Mouse (Mus musculus): ENCODE results near the gene Mmp2. TPM values are rescaled to one million over a fixed set of nuclear protein-coding genes. Genes with fewer than 3 reads are reported as not detected.

Mmp2 gene
- polyA plus RNA-seq, 1 experiment from 2014 or later: 288 TPM

GRCm38 (mm10) chr8:92815661-92816060, 11.4 kb upstream of the Mmp2 start:
- Histone ChIP-seq H3K36me3 (no peaks in the 10 kb centered on the region), H3K9me3 (no peaks in the 10 kb centered on the region), H3K4me1 (0 out of 2 replicates have a peak, but pooled peaks cover 2% of the 10 kb centered on the region), H3K4me2 (no peak overlapping the region), H3K27ac (no peak overlapping the region), H3K27me3 (0 out of 2 replicates have a peak, but pooled peaks cover 2% of the 10 kb centered on the region), H3K4me3 (no peak overlapping the region), H3K9ac (no peak overlapping the region)
- no peak for ATAC-seq (ENCODE audit: insufficient number of reproducible peaks, low FRiP score, low TSS enrichment, low read depth)
- 79% methylated on average over 5 of the region's 5 CpGs for WGBS

GRCm38 (mm10) chr8:92817928-92818818, 8.9 kb upstream of the Mmp2 start:
- H3K4me2 ChIP-seq: no peak overlapping the region
- H3K27ac ChIP-seq: no peak overlapping the region
- WGBS: 18% methylated on average over 6 of the region's 6 CpGs
- no peak overlapping the region for H3K9ac ChIP-seq
- 0 out of 2 replicates have a peak, but pooled peaks cover 2% of the 10 kb centered on the region for H3K4me1 ChIP-seq
- peak; percentile 70 for ATAC-seq (ENCODE audit: insufficient number of reproducible peaks, low FRiP score, low TSS enrichment, low read depth)
- H3K27me3 ChIP-seq: 0 out of 2 replicates have a peak, but pooled peaks cover 2% of the 10 kb centered on the region
- no peaks in the 10 kb centered on the region for H3K36me3 ChIP-seq
- H3K4me3 ChIP-seq: no peak overlapping the region
- H3K9me3 ChIP-seq: no peaks in the 10 kb centered on the region

GRCm38 (mm10) chr8:92821151-92821550, 5.9 kb upstream of the Mmp2 start:
- Histone ChIP-seq H3K27ac (no peak overlapping the region), H3K4me3 (no peak overlapping the region), H3K9ac (no peak overlapping the region), H3K27me3 (0 out of 2 replicates have a peak, but pooled peaks cover 2% of the 10 kb centered on the region), H3K4me2 (no peak overlapping the region), H3K9me3 (no peaks in the 10 kb centered on the region), H3K36me3 (no peaks in the 10 kb centered on the region), H3K4me1 (peaks cover 8% of the 10 kb centered on the region)
- ATAC-seq (ENCODE audit: insufficient number of reproducible peaks, low FRiP score, low TSS enrichment, low read depth): no peak

GRCm38 (mm10) chr8:92822386-92822785, 4.7 kb upstream of the Mmp2 start:
- peaks cover 20% of the 10 kb centered on the region for H3K4me1 ChIP-seq
- no peak overlapping the region for H3K4me2 ChIP-seq
- H3K36me3 ChIP-seq: no peaks in the 10 kb centered on the region
- 0 out of 2 replicates have a peak, but pooled peaks cover 2% of the 10 kb centered on the region for H3K27me3 ChIP-seq
- no peak for ATAC-seq (ENCODE audit: insufficient number of reproducible peaks, low FRiP score, low TSS enrichment, low read depth)
- H3K27ac ChIP-seq: no peak overlapping the region
- no peak overlapping the region for H3K9ac ChIP-seq
- no peaks in the 10 kb centered on the region for H3K9me3 ChIP-seq
- H3K4me3 ChIP-seq: no peak overlapping the region
- WGBS: 67% methylated on average over 5 of the region's 5 CpGs

GRCm38 (mm10) chr8:92825991-92826390, 1.1 kb upstream of the Mmp2 start:
- WGBS: 26% methylated on average over 4 of the region's 4 CpGs
- H3K9ac ChIP-seq: no peak overlapping the region
- no peak overlapping the region for H3K4me2 ChIP-seq
- peaks cover 8% of the 10 kb centered on the region; the same call in 1 of the 2 replicates for H3K36me3 ChIP-seq
- no peak overlapping the region for H3K4me3 ChIP-seq
- H3K27me3 ChIP-seq: no peaks in the 10 kb centered on the region
- H3K4me1 ChIP-seq: peaks cover 34% of the 10 kb centered on the region
- peak overlapping the region; percentile 28; the same call in 1 of the 2 replicates for H3K27ac ChIP-seq
- no peak for ATAC-seq (ENCODE audit: insufficient number of reproducible peaks, low FRiP score, low TSS enrichment, low read depth)
- no peaks in the 10 kb centered on the region for H3K9me3 ChIP-seq

GRCm38 (mm10) chr8:92828251-92828743, 1.2 kb downstream of the Mmp2 start:
- Histone ChIP-seq H3K4me3 (peak overlapping the region; percentile 54), H3K27ac (peak overlapping the region; percentile 92), H3K9me3 (no peaks in the 10 kb centered on the region), H3K4me1 (peaks cover 34% of the 10 kb centered on the region), H3K27me3 (no peaks in the 10 kb centered on the region), H3K4me2 (peak overlapping the region; percentile 79), H3K36me3 (peaks cover 27% of the 10 kb centered on the region), H3K9ac (no peak overlapping the region)
- ATAC-seq (ENCODE audit: insufficient number of reproducible peaks, low FRiP score, low TSS enrichment, low read depth): 0 out of 2 replicates have a peak, but pooled peaks have one; percentile 46
- 8% methylated on average over 15 of the region's 15 CpGs for WGBS

- Histone ChIP-seq H3K9me3 (no peaks in the 10 kb centered on the region), H3K27ac (no peak overlapping the region), H3K36me3 (peaks cover 76% of the 10 kb centered on the region), H3K4me2 (no peak overlapping the region), H3K27me3 (no peaks in the 10 kb centered on the region), H3K4me3 (no peak overlapping the region), H3K9ac (no peak overlapping the region), H3K4me1 (peaks cover 9% of the 10 kb centered on the region)
- no peak for ATAC-seq (ENCODE audit: insufficient number of reproducible peaks, low FRiP score, low TSS enrichment, low read depth)
- WGBS: 56% methylated on average over 5 of the region's 5 CpGs
Observed at GRCm38 (mm10) chr8:92834065-92834731, 7.1 kb downstream of the Mmp2 start.

- no peak overlapping the region for H3K9ac ChIP-seq
- peaks cover 83% of the 10 kb centered on the region for H3K36me3 ChIP-seq
- no peaks in the 10 kb centered on the region for H3K9me3 ChIP-seq
- H3K27ac ChIP-seq: no peak overlapping the region
- no peak overlapping the region for H3K4me2 ChIP-seq
- H3K4me1 ChIP-seq: peaks cover 6% of the 10 kb centered on the region
- H3K4me3 ChIP-seq: no peak overlapping the region
- no peaks in the 10 kb centered on the region for H3K27me3 ChIP-seq
- WGBS: 73% methylated on average over 11 of the region's 11 CpGs
- ATAC-seq (ENCODE audit: insufficient number of reproducible peaks, low FRiP score, low TSS enrichment, low read depth): peak; percentile 17; the same call in 1 of the 2 replicates
Observed at GRCm38 (mm10) chr8:92834786-92835500, 7.9 kb downstream of the Mmp2 start.

- no peak for ATAC-seq (ENCODE audit: insufficient number of reproducible peaks, low FRiP score, low TSS enrichment, low read depth)
- peaks cover 6% of the 10 kb centered on the region for H3K4me1 ChIP-seq
- H3K9ac ChIP-seq: no peak overlapping the region
- no peak overlapping the region for H3K27ac ChIP-seq
- H3K27me3 ChIP-seq: no peaks in the 10 kb centered on the region
- H3K4me2 ChIP-seq: no peak overlapping the region
- no peaks in the 10 kb centered on the region for H3K9me3 ChIP-seq
- WGBS: 94% methylated on average over 11 of the region's 11 CpGs
- peaks cover 86% of the 10 kb centered on the region for H3K36me3 ChIP-seq
- H3K4me3 ChIP-seq: no peak overlapping the region
Observed at GRCm38 (mm10) chr8:92835901-92836300, 8.8 kb downstream of the Mmp2 start.

- H3K36me3 ChIP-seq: peaks cover 76% of the 10 kb centered on the region
- no peaks in the 10 kb centered on the region for H3K9me3 ChIP-seq
- 69% methylated on average over 3 of the region's 3 CpGs for WGBS
- no peaks in the 10 kb centered on the region for H3K27me3 ChIP-seq
- peaks cover 6% of the 10 kb centered on the region for H3K4me1 ChIP-seq
- no peak for ATAC-seq (ENCODE audit: insufficient number of reproducible peaks, low FRiP score, low TSS enrichment, low read depth)
- H3K9ac ChIP-seq: no peak overlapping the region
- H3K4me2 ChIP-seq: no peak overlapping the region
- H3K27ac ChIP-seq: no peak overlapping the region
- H3K4me3 ChIP-seq: no peak overlapping the region
Observed at GRCm38 (mm10) chr8:92838616-92839015, 11.5 kb downstream of the Mmp2 start.

- no peak for ATAC-seq (ENCODE audit: insufficient number of reproducible peaks, low FRiP score, low TSS enrichment, low read depth)
- Histone ChIP-seq H3K4me2 (no peak overlapping the region), H3K36me3 (peaks cover 82% of the 10 kb centered on the region), H3K4me1 (peaks cover 6% of the 10 kb centered on the region), H3K4me3 (no peak overlapping the region), H3K9ac (no peak overlapping the region), H3K9me3 (no peaks in the 10 kb centered on the region), H3K27me3 (no peaks in the 10 kb centered on the region), H3K27ac (no peak overlapping the region)
- 99% methylated on average over 8 of the region's 8 CpGs for WGBS
Observed at GRCm38 (mm10) chr8:92839161-92839560, 12.1 kb downstream of the Mmp2 start.
